Mouse (Mus musculus): ENCODE data around the gene Gm17402. TPM values are rescaled to one million over a fixed set of nuclear protein-coding genes. Genes with fewer than 3 reads are reported as not detected.

Gene Gm17402
- not detected for total RNA-seq (2022)

DNA sequence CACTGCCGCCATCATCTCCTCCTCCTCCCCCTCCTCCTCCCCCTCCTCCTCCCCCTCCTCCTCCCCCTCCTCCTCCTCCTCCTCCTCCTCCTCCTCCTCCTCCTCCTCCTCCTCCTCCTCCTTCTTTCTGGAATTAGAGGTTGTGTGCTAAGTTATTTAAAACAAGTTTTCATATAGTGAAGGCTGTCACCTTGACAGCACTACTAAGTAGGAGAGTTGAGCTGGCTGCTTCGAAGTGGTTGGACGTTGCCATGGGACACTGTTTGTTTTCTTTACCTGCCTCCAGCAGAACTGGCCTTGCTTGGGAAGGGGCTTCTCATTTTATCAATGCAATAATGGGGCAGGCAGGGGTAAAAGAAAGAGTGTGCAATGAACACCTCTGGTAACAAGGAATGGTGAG lies at the start of gene Gm17402:
Gene Gm17402, minus strand, starts transcription at position 101 of the 400 bp plus-strand sequence.
- DNase-seq (ENCODE audit: low spot score in 2 of 2) = no peak

DNA sequence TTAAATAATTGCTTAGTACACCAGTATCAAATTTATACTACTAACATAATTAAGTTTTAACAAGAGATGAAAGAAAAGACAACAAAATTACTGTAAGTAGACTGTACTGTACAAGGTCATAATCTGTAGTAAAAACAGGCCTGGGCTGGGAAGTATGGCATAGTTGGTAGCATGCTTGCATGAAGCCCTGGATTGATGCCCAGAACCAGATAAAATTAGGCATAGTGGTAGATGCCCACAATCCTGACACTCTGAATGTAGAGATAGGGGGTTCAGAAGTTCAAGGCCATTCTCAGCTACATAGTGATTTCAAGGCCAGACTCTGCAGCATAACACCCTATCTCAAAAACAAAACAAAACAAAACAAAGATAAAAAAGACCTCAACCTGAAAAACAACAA lies 3.3 kb upstream of the Gm17402 start:
- no peak for DNase-seq (ENCODE audit: low spot score in 2 of 2)

DNA sequence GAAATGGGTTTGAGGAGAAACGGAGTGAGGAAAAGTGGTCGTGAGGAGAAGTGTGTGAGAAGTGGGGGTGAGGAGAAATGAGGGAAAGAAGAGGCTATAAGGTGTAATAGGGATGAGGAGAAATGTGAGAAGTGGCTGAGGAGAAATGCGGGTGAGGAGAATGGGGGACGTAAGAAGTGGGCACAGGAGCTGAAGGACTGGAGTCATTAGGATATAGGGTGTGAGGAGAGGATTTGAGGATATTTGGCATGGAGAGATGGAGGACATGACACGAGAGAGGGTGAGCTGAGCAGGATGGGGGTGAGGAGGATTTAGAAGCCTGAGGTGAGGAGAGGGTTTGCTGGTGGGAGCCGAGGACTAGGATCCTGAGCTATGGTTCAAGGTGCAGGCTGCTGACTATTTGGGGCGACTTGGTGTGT lies 594 bp downstream of the Gm17402 start:
- DNase-seq (ENCODE audit: low spot score in 2 of 2) = no peak

DNA sequence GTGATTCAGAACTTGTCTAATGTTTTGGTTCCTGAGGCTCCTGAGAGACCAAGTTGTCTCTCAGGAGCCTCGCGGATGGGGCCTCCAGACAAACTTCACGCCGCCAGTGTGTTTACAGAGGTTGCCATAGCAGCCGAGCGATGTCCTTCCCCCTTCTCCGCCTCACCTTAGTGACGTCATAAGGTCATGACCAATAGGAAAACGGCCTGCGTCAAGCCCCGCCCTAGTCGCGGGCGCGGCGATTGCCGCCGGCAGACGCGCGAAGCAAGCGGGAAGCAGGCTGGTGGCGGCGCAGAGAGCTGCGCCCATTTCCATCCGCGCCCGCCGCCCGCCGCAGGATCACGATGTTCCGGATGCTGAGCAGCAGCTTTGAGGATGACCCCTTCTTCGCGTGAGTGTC lies 1.1 kb downstream of the Gm17402 start, which contains the start of gene Mlf1:
Gene Mlf1, plus strand, starts transcription at position 226 of the 400 bp plus-strand sequence.
- DNase-seq (ENCODE audit: low spot score in 2 of 2) = peak; percentile 84 to 88

DNA sequence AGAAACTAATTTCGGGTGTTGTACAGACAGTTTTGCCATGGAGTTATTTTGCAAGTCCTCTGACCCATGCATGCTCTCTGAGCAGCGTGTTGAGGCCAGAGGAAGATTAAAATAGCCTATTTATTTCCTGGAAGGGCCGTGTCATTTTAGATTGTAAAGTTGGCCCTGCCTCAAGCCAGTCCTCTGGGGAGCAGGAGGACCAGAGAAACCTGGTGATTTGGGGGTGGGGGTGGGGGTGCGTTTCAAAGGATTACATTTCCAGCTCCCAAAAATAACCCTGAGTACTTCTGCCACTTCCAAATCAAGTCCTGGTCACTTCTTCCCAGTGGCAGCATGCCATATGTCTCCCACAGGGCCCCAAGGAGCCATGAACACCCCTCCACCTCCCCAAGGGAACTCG lies 2.2 kb downstream of the Gm17402 start:
- no peak for DNase-seq (ENCODE audit: low spot score in 2 of 2)

DNA sequence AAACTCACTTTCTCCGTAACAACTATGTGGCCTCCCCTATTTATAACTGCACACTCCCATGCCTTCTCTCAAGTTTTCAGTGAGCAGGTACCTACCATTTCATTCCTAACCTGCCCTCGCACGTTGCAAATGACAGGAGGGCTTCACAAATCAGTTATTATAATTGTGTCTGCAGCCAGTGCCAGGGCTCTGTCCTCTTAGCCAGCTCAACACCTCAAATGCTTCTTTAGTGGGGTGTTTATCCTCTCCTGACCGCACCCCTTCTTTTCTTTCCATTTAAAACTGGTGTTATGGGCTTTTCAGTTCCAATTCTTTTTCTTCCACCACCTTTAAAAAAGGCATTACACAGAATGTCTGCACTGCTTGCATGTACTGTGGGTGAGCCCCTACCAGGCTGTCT lies 2.8 kb downstream of the Gm17402 start:
- DNase-seq (ENCODE audit: low spot score in 2 of 2) = no peak

DNA sequence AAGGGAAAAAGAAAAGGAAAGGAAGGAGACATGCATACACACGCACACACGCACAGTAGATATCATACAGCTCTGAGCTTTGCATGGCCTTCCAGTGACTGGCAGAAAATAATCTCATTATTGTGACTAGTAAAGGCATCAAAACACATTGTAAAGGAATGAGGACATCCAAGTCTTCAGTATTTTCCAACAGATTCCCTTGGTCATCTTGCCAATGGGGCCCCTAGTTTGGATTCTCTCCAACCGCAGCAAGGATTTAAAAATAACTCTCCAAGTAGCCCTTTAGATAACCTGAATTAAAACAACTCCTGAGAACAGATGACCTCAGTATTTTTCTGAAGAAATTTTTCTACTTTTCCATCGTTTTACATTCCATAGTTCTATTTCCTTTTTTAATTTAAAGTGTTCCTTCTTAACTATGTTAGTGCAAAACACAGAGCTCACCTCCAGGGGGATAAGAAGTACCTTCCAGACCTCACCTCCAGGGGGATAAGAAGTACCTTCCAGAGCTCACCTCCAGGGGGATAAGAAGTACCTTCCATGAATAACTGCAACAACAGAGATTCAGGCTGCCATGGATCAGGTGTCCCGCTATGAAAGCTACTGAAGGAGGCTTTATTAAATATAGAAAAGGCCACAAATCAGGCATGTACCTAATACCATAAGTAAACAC lies 5.4 kb downstream of the Gm17402 start:
- no peak for DNase-seq (ENCODE audit: low spot score in 2 of 2)

DNA sequence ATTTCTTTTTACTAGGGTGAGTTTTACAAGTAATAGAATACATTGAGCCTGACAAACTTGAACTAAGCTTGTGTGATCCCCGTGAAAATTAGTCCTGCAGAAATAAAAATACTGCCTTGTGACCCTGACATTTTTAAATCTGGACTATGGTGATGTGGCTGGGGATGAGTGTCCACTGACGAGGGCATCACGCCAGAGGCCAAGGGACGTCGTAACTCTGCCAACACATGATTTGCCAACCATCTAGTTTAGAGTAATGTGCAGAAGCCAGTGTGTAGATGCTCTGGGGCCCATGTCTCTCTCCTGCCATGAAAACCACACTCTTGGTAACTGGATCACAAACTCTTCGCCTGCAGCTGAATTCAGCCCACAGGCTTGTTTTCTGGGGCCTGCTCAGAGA lies 7.5 kb downstream of the Gm17402 start:
- DNase-seq (ENCODE audit: low spot score in 2 of 2) = no peak

DNA sequence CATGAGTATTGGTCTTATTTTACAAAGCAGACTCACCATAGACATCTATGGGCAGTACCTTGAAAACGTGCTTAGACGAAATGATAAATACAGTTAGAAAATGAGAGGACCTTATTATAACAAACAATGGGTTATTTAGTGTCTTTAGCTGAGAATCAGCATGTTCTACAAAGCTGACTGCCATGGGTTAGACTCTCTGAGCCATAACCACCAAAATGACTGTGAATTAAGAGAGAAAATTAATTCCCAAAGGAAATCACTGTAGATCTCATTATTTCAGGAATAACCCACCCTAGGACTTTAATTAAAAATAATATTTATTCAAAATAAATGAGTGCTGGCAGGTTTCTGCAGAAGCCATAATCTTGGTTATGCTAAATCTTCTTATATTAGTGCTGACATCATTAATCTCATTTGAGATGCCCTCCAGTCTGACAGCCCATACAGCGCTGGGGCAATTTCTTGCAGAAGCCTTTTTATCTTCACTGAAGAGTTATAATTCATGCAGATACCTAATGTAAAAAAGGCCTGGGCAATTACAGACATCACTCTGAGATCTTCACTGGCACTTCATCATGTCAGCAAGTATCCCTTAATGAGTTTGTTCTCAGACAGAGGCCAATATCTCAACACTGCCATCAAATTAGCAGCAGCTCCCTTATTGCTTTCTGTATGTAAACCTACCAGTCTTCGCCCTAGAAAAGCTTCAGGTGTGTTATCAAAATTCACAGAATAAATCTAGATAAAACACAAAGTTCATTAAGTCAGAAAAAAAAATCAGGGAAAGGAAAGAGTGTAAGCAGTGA lies 8.7 kb downstream of the Gm17402 start:
- DNase-seq (ENCODE audit: low spot score in 2 of 2) = no peak

DNA sequence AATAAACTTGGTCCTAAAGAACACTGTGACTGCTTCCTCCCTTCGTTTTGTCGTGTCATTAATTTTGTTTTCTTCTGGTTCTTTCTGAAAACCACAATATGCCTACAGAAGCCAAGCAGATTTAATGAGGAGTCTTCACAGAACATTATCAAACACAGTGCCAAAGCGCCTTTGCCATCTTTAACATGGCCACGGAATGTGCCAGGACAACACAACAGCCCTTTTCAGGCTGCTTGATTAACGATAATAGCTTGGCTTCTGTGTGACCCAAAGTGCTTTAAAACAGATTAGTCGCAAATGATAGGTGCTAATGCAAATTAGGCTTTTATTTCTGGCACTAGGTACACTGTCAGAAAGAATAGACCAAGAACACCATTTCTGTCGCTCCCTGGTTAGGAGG lies 16.6 kb downstream of the Gm17402 start:
- no peak for DNase-seq (ENCODE audit: low spot score in 2 of 2)

DNA sequence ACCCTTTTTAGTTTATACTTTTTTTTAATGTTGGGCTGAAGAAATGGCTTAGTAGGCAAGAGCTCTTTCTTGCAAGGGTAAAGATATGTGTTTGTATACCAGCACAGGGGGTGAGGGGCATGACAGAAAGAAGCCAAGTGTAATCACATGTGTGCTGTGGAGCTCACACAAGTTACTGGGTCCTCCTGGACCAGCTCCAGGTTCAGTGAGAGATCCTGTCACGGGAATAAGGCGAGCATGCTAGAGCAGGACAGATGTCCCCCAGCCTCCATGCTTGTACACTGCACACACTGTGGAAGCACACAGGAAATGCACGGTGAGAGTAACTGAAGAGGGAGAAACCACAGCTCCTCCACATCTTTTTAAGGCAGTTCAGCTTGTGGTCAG lies 22.2 kb downstream of the Gm17402 start:
- no peak for DNase-seq (ENCODE audit: low spot score in 2 of 2)

DNA sequence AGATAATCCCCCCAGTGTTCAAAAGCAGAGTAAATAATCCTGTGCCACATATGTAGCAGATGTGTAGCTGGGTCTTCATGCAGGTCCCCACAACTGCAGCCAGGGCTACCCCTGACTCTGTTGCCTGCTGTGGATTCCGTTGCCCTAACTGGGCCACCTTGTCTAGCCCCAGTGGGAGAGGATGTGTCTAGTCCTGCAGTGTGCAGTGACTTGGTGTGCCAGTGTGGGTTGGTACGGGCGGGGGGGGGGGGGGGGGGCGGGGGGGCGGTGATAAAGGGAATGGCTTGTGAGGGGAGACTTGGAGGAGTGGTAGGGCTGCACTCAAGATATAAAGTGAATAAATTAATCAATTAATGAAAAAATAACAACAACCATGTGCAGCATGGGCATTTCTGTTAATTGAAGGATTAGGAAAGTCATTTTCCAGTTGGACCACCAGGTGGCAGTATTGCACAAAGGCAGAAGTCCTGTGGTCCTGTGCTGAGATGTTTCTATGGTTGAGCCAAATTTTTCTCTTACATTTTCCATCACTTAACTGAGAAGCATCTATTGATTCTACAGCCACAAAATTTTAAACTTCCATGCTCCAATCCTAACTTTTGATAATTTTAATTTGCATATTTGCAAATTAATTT lies 22.7 kb downstream of the Gm17402 start:
- DNase-seq (ENCODE audit: low spot score in 2 of 2) = no peak

DNA sequence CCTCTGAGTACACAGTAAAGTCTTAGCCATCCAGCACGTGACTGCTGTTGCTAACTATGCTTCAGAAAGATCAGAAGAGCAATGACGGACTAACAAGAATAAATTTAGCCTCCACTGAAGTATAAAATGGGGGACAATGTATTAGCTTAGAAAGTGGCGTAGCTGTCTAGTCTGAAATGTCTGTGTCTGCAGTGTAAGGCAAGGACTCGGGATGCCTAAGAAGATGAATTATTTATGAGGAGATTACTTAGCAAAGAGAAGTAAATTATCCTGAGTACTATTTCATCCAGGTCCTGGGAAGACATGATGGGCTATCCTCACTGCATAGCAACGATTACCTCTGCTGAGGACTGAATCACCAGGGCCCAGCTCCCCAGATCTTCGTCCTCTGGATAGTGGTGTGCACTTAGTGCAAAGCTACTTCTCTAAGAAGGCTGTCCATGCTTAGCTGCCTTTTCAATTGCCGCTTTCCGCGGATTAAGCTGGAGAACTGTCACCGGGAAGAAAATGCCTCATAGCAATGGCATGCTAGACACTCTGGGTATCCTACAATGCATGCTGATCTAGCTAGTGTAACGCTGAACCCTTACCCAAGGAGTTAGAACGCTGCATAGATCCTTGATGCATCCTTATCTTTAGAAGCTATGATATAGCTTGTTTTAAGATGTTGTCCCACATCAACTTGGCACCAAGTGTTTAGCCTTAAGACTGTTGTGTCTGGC lies 23.4 kb downstream of the Gm17402 start:
- DNase-seq (ENCODE audit: low spot score in 2 of 2) = no peak

DNA sequence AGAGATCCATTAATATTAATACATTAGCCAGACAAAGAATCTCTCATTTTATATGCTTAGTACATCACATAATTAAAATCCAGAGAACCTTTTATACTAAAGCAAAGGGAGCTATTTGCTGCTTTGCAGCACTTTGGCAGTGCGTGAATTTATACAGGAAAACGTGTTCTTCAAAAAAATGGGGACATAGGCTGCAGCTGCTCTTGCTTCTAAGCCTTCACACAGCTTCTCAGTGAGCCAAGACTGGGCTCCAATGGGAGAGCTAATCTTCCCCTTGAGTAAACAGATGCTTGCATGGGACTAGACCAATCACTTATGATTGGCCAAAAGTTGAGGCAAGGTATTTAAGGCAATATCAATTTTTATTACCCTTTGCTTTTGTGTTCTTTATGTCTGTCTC lies 28.3 kb downstream of the Gm17402 start:
- no peak for DNase-seq (ENCODE audit: low spot score in 2 of 2)

DNA sequence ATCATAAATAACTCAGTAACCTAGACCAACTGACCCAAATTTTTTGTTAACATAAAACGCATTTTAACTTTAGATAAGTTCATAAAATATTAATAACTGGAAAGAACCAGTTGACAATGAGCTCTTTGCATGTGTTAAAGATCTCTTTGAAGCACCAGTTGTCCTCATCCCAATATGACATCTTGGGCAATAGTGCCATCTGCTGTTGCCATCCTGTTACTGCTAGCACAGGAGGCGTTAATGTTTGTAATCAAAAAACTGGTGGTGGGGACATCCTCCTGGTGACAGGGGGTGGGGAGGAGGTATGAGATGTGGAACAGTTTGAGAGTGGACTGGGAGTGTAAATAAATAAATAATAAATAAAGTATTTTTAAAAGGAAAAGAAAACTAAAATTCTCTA lies 30.4 kb downstream of the Gm17402 start:
- peak in 1 of 2 experiments; percentile 32 for DNase-seq (ENCODE audit: low spot score in 2 of 2)

DNA sequence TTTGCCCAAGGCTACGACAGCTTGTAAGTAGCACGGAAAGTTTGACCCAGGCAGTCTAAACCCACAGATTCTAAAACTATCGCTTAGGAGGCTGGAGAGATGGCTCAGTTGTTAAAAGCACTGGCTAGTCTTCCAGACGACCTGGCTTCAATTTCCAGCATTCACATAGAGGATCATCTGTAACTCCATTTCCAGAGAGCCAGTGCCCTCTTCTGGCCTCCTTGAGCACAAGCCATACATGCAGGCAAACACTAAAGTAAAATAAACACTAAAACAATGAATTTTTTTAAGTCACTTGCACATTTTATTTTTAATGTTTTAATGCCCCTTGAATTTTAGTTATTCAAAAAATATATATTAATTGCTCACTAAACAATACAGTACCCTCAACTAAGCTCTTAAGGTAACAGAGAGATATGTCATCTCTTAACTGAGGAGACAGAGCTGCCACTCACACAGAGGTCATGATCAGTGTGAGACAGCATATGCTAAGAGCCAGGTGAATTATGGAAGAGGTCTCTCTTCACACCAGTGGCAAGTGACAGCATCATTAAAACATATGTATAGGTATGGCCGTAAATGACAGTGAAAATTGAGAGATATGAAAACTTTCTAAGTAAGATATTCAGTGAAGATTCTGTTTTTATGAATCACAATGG lies 31.8 kb downstream of the Gm17402 start:
- DNase-seq (ENCODE audit: low spot score in 2 of 2) = no peak

DNA sequence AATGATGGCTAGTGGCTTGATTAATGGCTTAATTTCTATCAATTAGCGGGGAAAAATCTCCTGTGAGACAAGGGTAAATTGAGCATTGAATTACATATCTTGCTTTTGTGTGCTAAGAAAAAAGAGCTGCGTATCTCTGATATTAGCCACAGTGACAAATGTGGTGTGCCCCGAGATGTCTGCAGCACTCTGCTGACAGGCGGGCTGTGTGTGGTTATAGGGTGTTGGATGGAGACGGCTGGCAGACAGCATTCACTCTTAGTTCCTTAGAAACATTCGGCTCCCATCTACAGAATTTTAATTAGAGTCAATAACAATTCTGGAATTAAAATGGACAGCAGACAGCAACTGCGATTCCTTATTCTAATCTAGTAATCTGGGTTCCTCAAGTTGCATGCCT lies 34.0 kb downstream of the Gm17402 start:
- no peak for DNase-seq (ENCODE audit: low spot score in 2 of 2)

DNA sequence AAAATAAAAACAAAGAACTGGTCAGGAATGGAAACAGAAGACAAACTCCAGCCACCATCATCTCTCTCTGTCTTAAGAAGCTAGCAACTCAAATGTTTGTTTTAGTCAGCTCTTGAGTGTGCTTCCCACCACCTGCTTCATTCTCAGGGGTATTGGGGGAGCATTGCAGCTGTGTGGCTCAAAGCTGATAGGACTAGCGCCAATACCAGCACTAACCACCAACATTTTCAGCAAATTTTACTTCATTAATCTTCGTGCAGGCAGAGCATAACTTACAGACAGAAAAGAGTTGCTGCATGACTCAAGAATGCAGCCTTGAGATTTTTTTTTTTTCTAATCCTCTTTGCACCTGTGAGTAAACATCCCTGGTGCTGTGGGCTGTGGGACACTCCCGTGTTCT lies 35.4 kb downstream of the Gm17402 start:
- DNase-seq (ENCODE audit: low spot score in 2 of 2) = no peak

DNA sequence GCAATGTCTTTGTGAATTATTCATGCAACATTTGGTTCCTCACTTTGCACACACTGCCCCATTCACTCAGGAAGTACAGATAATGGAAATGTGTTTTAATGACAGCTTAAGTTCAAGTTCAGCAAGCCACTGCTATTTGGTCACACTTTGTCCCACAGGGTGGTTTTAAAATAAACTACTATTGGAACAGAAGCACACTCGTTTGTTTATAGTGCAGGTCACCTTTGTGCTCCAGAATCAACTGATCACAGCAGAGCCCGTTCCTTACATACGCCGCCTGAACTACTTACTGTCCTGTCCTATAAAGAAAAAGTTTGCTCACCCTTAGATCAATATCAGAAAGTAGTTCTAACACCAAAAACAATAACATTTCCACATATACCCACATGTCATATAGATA lies 52.5 kb downstream of the Gm17402 start:
- no peak for DNase-seq (ENCODE audit: low spot score in 2 of 2)

All from left cerebral cortex, adult 8-10 months (tissue).